Mouse (Mus musculus) neural tube, embryonic 15.5 days (tissue): ENCODE measurements around the gene Ccdc3. TPM values are rescaled to one million over a fixed set of nuclear protein-coding genes. Genes with fewer than 3 reads are reported as not detected.

Source experiments
- ATAC-seq: fragments of 200-750 bp; cut with Nextera tagmentation; 2 replicates; pipeline ENCODE4 v1.8.0; 2017; ENCODE audit warnings: mild to moderate bottlenecking, moderate TSS enrichment, moderate library complexity; ENCODE audit not compliant: low FRiP score
- H3K27ac ChIP-seq: fragments of 300-500 bp; sonication (generic); replicated peaks from 2 replicates; pipeline ENCODE4 v1.5.1; 2015; ENCODE audit warnings: mild to moderate bottlenecking, inconsistent platforms
- H3K27me3 ChIP-seq: fragments of 300-500 bp; sonication (generic); replicated peaks from 2 replicates; pipeline ENCODE4 v1.6.1; 2015; ENCODE audit warnings: inconsistent platforms
- H3K36me3 ChIP-seq: fragments of 300-500 bp; sonication (generic); 2 replicates; pipeline ENCODE4 v1.6.1; 2015; ENCODE audit warnings: inconsistent platforms
- H3K4me1 ChIP-seq: fragments of 300-500 bp; sonication (generic); 2 replicates; pipeline ENCODE4 v1.6.1; 2015; ENCODE audit warnings: inconsistent platforms
- H3K4me2 ChIP-seq: fragments of 300-500 bp; sonication (generic); 2 replicates; pipeline ENCODE4 v1.6.1; 2015; ENCODE audit warnings: inconsistent platforms, mild to moderate bottlenecking, moderate library complexity
- H3K4me3 ChIP-seq: fragments of 300-500 bp; sonication (generic); replicated peaks from 2 replicates; pipeline ENCODE4 v1.5.1; 2015; ENCODE audit warnings: mild to moderate bottlenecking, inconsistent platforms
- H3K9ac ChIP-seq: fragments of 300-500 bp; sonication (generic); replicated peaks from 2 replicates; pipeline ENCODE4 v1.6.1; 2015; ENCODE audit warnings: mild to moderate bottlenecking, inconsistent platforms
- H3K9me3 ChIP-seq: fragments of 300-500 bp; sonication (generic); replicated peaks from 2 replicates; pipeline ENCODE4 v1.6.1; 2016; ENCODE audit warnings: inconsistent platforms
- WGBS: fragments of 180-500 bp; shearing (Covaris S2); methylation state at CpG from one replicate; pipeline ENCODE4 v1.1.7; 2015; ENCODE audit warnings: mixed read lengths; 5-methylcytosine and 5-hydroxymethylcytosine counted together
- polyA plus RNA-seq: library from polyadenylated mRNA; unstranded; fragments of >200 nt; fragmentation: Nextera tagmentation; extraction: Ambion mirVana; gene quantifications from 2 replicates; pipeline ENCODE4 v1.2.1, GENCODE M21; 2015

Ccdc3 gene
- polyA plus RNA-seq, 1 experiment from 2014 or later, result 11.4 TPM

DNA sequence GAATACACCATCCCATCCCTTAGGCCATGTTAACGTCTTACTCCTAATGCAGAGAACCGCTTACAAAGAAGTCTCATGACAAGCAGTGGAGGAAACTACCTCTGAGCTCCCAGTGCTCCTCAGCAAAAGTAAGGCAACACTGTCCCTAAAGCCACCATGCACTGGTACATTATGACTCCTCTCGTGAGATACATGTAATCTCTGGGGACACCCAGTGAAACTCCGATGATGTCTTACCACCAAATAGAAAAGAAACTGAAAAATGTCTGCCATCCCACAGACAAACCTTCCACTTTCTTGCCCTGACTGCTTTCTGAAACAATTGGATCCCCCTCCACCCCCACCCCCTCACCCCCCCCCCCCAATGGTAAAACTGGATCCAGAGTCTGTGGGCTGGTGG, 54.6 kb downstream of the Ccdc3 start:
- 85% methylated on average over 4 of the region's 4 CpGs for WGBS
- no peaks in the 10 kb centered on the region for H3K36me3 ChIP-seq
- H3K4me2 ChIP-seq, result no peak overlapping the region
- no peak overlapping the region for H3K4me3 ChIP-seq
- ATAC-seq, result no peak
- no peaks in the 10 kb centered on the region for H3K27me3 ChIP-seq
- H3K4me1 ChIP-seq, result no peaks in the 10 kb centered on the region
- no peaks in the 10 kb centered on the region for H3K9me3 ChIP-seq
- H3K27ac ChIP-seq, result no peak overlapping the region
- H3K9ac ChIP-seq, result no peak overlapping the region

GRCm38 (mm10) chr2:5193071-5193470, 55.5 kb downstream of the Ccdc3 start:
- ATAC-seq, result no peak
- Histone ChIP-seq H3K4me1 (no peaks in the 10 kb centered on the region), H3K27me3 (no peaks in the 10 kb centered on the region), H3K9me3 (no peaks in the 10 kb centered on the region), H3K27ac (no peak overlapping the region), H3K4me3 (no peak overlapping the region), H3K36me3 (no peaks in the 10 kb centered on the region), H3K9ac (no peak overlapping the region), H3K4me2 (no peak overlapping the region)
- 85% methylated on average over 4 of the region's 4 CpGs for WGBS

- no peak for ATAC-seq
- no peaks in the 10 kb centered on the region for H3K27me3 ChIP-seq
- no peaks in the 10 kb centered on the region for H3K4me1 ChIP-seq
- no peak overlapping the region for H3K4me3 ChIP-seq
- H3K9me3 ChIP-seq, result no peaks in the 10 kb centered on the region
- H3K9ac ChIP-seq, result no peak overlapping the region
- H3K4me2 ChIP-seq, result no peak overlapping the region
- WGBS, result 78% methylated on average over 6 of the region's 6 CpGs
- no peaks in the 10 kb centered on the region for H3K36me3 ChIP-seq
- no peak overlapping the region for H3K27ac ChIP-seq
Measured at GRCm38 (mm10) chr2:5194701-5195215, 57.2 kb downstream of the Ccdc3 start.

GRCm38 (mm10) chr2:5197486-5197885, 59.9 kb downstream of the Ccdc3 start:
- H3K4me2 ChIP-seq, result no peak overlapping the region
- WGBS, result 44% methylated on average over 4 of the region's 4 CpGs
- H3K4me1 ChIP-seq, result no peaks in the 10 kb centered on the region
- H3K4me3 ChIP-seq, result no peak overlapping the region
- H3K27ac ChIP-seq, result no peak overlapping the region
- ATAC-seq, result no peak
- H3K27me3 ChIP-seq, result no peaks in the 10 kb centered on the region
- no peaks in the 10 kb centered on the region for H3K9me3 ChIP-seq
- no peaks in the 10 kb centered on the region for H3K36me3 ChIP-seq
- H3K9ac ChIP-seq, result no peak overlapping the region

DNA sequence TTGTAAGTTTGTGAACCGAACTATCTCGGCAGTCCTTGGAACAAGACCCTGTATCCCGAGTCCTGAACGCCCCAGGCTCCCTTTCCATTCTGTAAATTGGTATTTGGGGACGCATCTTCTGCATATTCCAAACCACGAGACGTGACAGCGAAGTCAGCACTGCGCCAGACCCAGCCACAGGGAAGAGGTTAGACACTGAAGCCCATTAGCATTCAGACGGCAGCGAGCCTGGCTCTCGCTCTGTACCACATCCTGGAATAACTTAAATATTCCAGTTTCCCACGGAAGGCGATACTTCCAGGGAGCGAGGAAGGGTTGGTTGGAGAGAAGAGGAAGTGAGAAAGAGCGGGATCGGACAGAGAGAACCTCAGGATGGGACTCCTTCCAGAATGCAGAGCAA, 61.7 kb downstream of the Ccdc3 start:
- Histone ChIP-seq H3K27ac (no peak overlapping the region), H3K36me3 (no peaks in the 10 kb centered on the region), H3K27me3 (no peaks in the 10 kb centered on the region), H3K4me3 (no peak overlapping the region), H3K4me1 (no peaks in the 10 kb centered on the region), H3K4me2 (no peak overlapping the region), H3K9me3 (no peaks in the 10 kb centered on the region), H3K9ac (no peak overlapping the region)
- ATAC-seq, result no peak
- 80% methylated on average over 17 of the region's 17 CpGs for WGBS

DNA sequence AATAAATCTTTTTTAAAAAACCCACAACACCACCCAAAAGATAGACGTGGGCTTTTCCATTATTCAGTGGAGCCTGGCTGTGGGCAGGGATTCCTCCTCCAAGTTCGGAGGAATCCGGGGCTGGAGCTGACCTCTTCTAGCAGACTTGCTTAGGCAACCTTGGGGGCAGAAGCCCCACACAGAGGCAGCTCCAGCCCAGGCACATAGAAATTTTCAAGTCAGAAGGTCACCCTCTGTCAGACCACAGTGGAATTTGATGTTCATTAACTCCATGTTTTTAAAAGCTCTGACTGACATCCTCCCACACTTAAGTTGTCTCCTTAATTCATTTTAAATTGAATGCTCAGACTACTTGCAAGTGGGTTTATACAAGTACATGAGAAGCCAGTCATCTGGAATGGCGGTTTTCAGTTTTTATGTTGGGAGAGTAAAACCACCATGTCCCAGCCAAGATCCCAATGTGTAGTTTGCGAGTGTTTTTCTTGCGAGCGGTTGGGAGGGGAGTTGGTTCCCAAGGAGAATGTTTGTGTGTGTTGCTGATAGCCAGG, 63.3 kb downstream of the Ccdc3 start:
- Histone ChIP-seq H3K27ac (no peak overlapping the region), H3K4me2 (no peak overlapping the region), H3K4me3 (no peak overlapping the region), H3K9me3 (no peaks in the 10 kb centered on the region), H3K9ac (no peak overlapping the region), H3K36me3 (no peaks in the 10 kb centered on the region), H3K4me1 (no peaks in the 10 kb centered on the region), H3K27me3 (no peaks in the 10 kb centered on the region)
- no peak for ATAC-seq
- WGBS, result 83% methylated on average over 7 of the region's 7 CpGs

- no peak overlapping the region for H3K4me2 ChIP-seq
- no peak overlapping the region for H3K9ac ChIP-seq
- H3K4me3 ChIP-seq, result no peak overlapping the region
- H3K36me3 ChIP-seq, result no peaks in the 10 kb centered on the region
- ATAC-seq, result no peak
- H3K9me3 ChIP-seq, result no peaks in the 10 kb centered on the region
- H3K27ac ChIP-seq, result no peak overlapping the region
- WGBS, result 92% methylated on average over 1 of the region's 1 CpGs
- H3K27me3 ChIP-seq, result no peaks in the 10 kb centered on the region
- no peaks in the 10 kb centered on the region for H3K4me1 ChIP-seq
Measured at GRCm38 (mm10) chr2:5203146-5203545, 65.6 kb downstream of the Ccdc3 start.

DNA sequence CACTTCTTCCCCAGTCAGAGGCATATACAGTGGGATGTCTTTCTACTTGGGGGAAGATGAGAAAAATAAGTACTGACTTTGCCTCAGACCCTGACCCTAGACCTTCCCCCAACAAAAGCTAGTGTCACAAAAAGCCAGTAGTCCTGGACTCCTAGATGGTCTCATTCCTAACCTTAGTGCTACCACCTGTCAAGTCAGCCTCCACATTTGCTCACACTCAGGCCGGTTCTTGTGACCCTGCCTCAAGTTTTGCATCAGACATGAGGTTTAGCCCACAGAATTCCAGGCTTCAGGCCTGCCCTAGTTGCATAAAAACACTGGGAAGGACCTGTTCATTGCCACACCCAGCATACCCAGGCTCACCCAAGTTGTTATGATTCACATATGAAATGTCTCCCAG, 67.4 kb downstream of the Ccdc3 start:
- Histone ChIP-seq H3K4me2 (no peak overlapping the region), H3K27ac (no peak overlapping the region), H3K9ac (no peak overlapping the region), H3K36me3 (no peaks in the 10 kb centered on the region), H3K4me3 (no peak overlapping the region), H3K4me1 (no peaks in the 10 kb centered on the region), H3K27me3 (no peaks in the 10 kb centered on the region), H3K9me3 (no peaks in the 10 kb centered on the region)
- no peak for ATAC-seq
- WGBS, result 90% methylated on average over 1 of the region's 1 CpGs

- H3K4me2 ChIP-seq, result no peak overlapping the region
- no peaks in the 10 kb centered on the region for H3K27me3 ChIP-seq
- no peak overlapping the region for H3K27ac ChIP-seq
- WGBS, result 83% methylated on average over 3 of the region's 3 CpGs
- no peaks in the 10 kb centered on the region for H3K36me3 ChIP-seq
- no peak overlapping the region for H3K4me3 ChIP-seq
- H3K9me3 ChIP-seq, result no peaks in the 10 kb centered on the region
- no peak overlapping the region for H3K9ac ChIP-seq
- ATAC-seq, result no peak
- H3K4me1 ChIP-seq, result no peaks in the 10 kb centered on the region
Measured at GRCm38 (mm10) chr2:5206651-5207050, 69.1 kb downstream of the Ccdc3 start.

DNA sequence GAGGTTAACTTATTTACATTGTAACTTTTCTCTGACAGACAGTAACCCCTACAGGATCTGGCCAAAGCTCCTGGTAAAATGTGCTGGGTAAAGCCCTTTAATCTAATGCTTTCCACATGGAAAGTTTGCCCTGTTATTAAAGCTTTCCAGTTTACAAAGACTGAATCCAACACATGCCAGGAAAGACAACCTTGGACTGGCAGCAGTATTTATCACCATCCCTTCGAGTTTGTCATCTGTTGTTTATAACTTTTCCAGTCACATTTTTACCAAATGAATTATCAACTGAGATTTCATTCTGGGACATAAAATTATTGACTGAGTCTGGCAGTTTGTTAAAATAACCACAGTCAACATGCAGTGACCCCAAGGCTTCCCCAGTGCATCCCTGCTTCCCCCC, 77.0 kb downstream of the Ccdc3 start:
- Histone ChIP-seq H3K36me3 (no peaks in the 10 kb centered on the region), H3K9me3 (no peaks in the 10 kb centered on the region), H3K4me1 (no peaks in the 10 kb centered on the region), H3K9ac (no peak overlapping the region), H3K4me3 (no peak overlapping the region), H3K27ac (no peak overlapping the region), H3K27me3 (no peaks in the 10 kb centered on the region), H3K4me2 (no peak overlapping the region)
- 79% methylated on average over 1 of the region's 1 CpGs for WGBS
- ATAC-seq, result no peak

- ATAC-seq, result no peak
Measured at GRCm38 (mm10) chr2:5215252-5215815, 77.8 kb downstream of the Ccdc3 start.

GRCm38 (mm10) chr2:5219206-5219605, 81.6 kb downstream of the Ccdc3 start:
- no peaks in the 10 kb centered on the region for H3K4me1 ChIP-seq
- no peak overlapping the region for H3K27ac ChIP-seq
- no peak overlapping the region for H3K4me3 ChIP-seq
- no peaks in the 10 kb centered on the region for H3K36me3 ChIP-seq
- 88% methylated on average over 1 of the region's 1 CpGs for WGBS
- H3K27me3 ChIP-seq, result no peaks in the 10 kb centered on the region
- no peak for ATAC-seq
- no peak overlapping the region for H3K9ac ChIP-seq
- no peak overlapping the region for H3K4me2 ChIP-seq
- H3K9me3 ChIP-seq, result no peaks in the 10 kb centered on the region

More at GRCm38 (mm10) chr2:5215252-5215815, 77.8 kb downstream of the Ccdc3 start:
- 72% methylated on average over 9 of the region's 9 CpGs for WGBS
- Histone ChIP-seq H3K9ac (no peak overlapping the region), H3K36me3 (no peaks in the 10 kb centered on the region), H3K27me3 (no peaks in the 10 kb centered on the region), H3K27ac (no peak overlapping the region), H3K4me2 (no peak overlapping the region), H3K4me1 (no peaks in the 10 kb centered on the region), H3K9me3 (no peaks in the 10 kb centered on the region), H3K4me3 (no peak overlapping the region)
